Mouse (Mus musculus): Measurements from ENCODE around the gene Hoxd9.

Gene Hoxd9

DNA sequence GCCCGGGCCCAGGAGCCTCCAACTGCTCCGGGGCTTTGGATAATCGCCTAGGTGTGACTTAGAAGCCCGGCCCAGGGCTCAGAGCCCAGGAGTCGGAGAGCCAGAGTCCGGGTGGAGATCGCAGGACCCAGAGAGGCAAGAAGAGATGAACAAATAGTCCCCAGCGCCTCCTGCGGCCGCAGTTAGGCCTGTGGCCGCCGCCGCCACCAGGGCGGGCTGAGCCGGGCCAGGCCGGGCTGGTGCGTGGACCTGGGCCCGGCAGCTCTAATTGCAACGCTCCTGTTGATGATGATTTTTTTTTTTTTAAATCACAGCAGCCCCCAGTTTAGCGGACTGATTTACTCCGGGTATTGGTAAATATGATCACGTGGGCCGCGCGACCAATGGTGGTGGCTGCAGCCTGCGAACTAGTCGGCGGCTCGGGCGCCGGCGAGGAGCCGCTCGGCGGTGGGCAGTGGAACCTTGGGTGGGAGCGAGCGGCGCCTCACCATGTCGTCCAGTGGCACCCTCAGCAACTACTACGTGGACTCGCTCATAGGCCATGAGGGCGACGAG is at the start of gene Hoxd9:
TSS of gene Hoxd9 (plus strand) at position 161 of the 555 bp plus-strand sequence.
- DNase-seq = peak; percentile 87 to 92

DNA sequence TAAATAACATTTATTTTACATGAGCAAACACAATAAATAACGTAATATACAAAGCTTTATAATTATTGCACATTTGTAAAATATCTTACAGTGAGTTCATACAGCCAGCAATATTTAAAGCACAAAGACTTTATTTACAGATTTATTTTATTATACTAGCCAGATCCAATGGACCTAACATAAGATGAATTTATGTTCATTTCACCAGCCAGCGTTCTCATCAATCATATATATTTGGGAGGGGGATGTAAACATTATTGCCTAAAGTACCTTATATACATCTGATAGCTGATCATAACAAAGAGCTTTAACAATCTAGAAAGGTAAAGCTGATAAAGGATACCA is 44.6 kb upstream of the Hoxd9 start:
- DNase-seq = no peak

- peak in 1 of 2 experiments; percentile 13 for DNase-seq
These were observed 43.6 kb upstream of the Hoxd9 start for GRCm38 (mm10) chr2:74653781-74654535.

GRCm38 (mm10) chr2:74654743-74655419 is 42.6 kb upstream of the Hoxd9 start:
- peak in 1 of 2 experiments; percentile 15 for DNase-seq

DNA sequence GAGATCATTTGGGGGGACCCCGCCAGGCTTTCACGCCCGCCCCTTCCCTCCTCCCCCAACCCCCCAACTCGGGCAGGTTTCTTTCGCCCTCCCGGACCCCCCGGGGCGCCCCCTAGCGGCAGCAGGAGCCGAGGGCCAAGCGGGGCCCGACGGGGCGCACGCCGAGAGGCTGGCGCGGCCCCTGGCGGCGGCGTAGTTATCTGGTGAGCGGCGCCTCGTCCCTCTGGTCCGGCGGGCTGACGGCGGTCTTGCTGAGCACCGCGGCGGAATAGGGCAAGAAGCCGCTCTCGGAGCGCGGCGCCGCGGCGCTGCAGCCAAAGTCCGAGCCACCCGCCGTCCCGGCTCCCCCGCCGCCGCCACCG is 42.1 kb upstream of the Hoxd9 start:
- peak; percentile 75 to 82 for DNase-seq

DNA sequence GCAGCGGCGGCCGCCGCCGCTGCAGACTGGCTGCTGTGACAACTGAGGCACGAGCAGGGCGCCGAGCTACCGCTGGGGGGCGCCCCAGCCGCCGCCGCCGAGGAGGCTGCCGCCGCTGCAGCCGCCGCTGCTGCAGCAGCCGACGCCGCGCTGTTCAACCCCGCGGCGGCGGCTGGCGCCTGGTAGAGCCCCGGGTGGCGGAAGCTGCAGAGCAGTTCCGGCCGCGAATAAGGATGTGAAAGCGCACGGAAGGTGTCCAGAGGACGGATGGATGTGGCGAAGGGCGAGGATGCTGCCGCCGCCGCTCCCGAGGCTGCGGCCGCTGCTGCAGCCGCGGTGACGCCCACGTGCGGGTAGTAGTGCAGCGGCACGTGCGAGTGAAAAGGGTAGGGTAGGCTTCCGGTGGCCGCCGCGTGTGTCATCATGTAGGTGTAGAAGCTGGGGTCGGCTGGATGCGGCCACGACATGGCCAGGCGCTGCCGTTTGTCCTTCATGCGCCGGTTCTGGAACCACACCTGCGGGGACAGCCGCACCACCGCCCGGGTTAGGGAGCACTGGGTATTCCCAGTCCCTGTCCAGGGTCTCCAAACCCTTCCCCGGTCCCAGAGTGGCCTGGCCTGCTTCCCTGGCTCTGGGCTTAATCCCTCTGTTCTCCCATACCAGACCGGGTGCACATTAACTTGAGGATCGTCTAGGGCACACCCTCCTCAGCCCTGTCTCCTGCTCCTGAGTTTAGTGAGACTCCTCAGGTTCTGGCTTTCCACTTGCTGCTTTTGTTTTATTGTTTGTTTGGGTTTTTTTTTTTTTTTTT is 41.5 kb upstream of the Hoxd9 start:
- DNase-seq = peak; percentile 46 to 68

GRCm38 (mm10) chr2:74656632-74657021 is 40.9 kb upstream of the Hoxd9 start:
- peak in 1 of 2 experiments; percentile 34 for DNase-seq

- DNase-seq = peak; percentile 47 to 65
These were observed 40.1 kb upstream of the Hoxd9 start for GRCm38 (mm10) chr2:74657251-74658023.

DNA sequence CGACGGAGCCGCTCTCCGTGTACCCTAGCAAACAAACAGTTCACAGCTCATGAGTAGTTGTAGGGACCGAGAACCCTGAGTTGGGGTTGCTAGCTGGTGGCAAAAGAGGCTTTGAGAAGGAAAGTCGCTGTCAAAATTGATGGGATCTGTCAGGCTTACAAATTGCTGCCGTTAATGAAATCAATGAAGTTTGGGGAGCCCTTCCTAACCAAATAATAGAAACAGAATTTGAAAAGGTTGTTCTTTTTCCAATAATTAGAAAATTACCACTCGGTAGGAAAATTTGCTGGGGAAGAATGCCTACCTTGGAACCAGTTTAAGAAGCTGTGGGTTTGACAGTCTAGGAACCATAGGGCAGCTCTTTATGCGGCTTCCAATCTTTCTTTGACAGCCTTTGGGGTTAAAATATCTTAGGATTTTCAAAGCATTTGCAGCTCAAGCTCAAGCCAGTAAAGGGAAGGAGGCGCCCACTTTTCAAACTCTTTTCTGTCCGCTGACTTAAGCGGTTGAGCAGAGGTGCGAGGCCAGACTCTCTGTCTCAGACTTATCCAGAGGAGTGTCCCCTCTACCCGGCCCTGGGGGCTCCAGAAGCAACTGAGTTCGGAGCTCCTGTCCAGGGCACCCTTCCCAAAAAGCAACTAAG is 39.4 kb upstream of the Hoxd9 start:
- DNase-seq = no peak

DNA sequence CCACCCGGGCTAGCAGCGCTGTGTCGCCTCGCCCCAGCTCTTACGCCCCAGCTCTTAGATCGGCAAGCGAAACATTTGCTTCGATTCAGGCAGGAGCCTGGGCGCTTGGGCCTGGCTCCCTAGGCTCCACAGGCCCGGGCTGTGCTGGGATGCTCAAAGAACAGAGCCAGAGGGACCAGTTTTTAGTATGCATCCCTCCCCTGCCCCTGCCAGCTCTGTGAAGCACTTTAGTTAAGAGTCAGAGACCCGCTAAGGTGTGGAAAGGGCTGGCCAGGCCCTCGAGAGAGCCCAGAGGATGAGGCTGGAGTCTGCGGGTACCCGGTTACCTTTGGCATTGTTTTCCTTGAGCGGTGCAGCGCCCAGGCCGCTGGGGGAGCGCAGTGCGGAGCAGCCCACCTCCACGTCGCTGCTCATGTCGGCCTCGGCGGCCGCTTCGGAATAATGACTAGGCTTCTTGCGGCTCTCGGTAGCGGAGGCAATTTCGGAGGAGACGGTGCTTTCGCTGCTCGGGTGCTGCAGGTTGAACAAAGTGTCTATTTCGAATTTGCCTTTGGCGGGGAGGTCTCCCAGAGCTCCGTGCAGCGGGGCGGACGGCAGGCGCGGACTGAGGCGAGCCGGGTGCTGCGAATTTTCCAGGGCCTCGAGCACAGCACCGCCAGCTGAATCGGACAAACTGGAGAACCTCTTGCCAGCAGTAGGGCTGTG is 38.7 kb upstream of the Hoxd9 start:
- DNase-seq = peak; percentile 40 to 55

DNA sequence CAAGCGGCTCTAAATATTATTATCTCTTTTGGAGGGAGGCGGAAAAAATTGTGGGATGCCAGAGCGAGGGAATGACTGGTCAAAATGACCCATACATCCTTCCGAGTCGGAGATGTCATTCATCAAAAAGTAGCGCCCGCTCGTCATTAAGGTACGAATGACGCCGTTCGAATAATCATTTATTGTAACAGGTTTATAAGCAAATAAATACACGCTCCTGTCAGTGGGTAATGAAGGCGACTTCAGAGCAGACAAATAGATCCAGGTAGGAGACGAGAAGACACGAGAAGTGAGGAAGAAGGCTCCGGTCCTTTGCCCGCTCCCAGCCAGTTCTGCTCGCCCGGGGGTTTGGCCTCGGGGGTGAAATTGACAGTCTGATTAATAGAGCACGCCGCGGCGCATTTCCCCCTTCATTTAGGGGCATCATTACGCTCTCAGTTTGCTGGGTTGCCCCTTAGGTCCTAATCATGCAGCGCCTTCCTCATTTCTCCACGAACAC is 38.0 kb upstream of the Hoxd9 start, which contains the start of gene Evx2:
TSS of gene Evx2 (minus strand) at position 51 of the 499 bp plus-strand sequence.
- DNase-seq = peak in 1 of 2 experiments; percentile 22

GRCm38 (mm10) chr2:74660421-74661375 is 36.8 kb upstream of the Hoxd9 start:
- DNase-seq = peak in 1 of 2 experiments; percentile 15

GRCm38 (mm10) chr2:74661685-74662084 is 35.8 kb upstream of the Hoxd9 start:
- DNase-seq = peak; percentile 76 to 83

GRCm38 (mm10) chr2:74663291-74663925 is 34.1 kb upstream of the Hoxd9 start:
- DNase-seq = peak; percentile 81 to 86

GRCm38 (mm10) chr2:74666411-74666810 is 31.1 kb upstream of the Hoxd9 start:
- DNase-seq = peak in 1 of 2 experiments; percentile 9

GRCm38 (mm10) chr2:74667191-74667841 is 30.2 kb upstream of the Hoxd9 start:
- peak in 1 of 2 experiments; percentile 53 for DNase-seq

- peak; percentile 45 to 63 for DNase-seq
These were observed 29.6 kb upstream of the Hoxd9 start, which contains the start of gene Hoxd13 for GRCm38 (mm10) chr2:74667842-74668357. Hoxd13 (plus strand) TSS chr2:74668310.
